Mouse (Mus musculus): Measurements from ENCODE around the gene Mt1. TPM values are rescaled to one million over a fixed set of nuclear protein-coding genes. Genes with fewer than 3 reads are reported as not detected.

Gene Mt1
- polyA plus RNA-seq, 1 experiment from 2014 or later: 189 TPM

DNA sequence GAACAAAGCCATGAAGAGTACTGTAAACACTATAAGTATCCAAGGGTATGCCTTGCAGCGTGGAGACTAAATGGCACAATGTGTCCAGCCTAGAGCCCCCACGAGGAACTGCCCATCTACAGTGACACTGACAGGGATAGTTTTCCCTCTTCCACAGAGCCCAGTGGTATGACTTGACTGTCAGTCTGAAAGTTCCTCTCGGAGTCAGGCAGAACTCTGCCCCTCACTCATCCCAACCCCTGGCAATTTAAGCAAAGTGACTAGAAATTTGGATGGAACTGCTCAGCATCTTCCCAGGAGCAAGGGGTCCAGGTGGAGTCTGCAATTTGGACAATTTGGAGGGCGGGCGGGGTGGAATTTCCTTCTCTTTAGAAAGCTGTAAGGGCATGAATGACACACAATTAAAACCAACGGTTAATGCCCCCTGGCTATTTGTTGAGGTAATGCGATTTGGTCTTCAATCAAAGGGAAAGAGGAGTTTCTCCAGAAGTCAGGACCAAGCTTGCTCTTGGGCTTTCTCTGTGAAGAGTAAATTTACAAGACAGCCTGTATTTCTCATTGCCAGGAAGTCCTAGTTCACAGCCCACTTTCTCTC is 4.2 kb upstream of the Mt1 start:
- Histone ChIP-seq H3K4me3 (no peak overlapping the region), H3K4me2 (no peak overlapping the region), H3K4me1 (peaks cover 35% of the 10 kb centered on the region), H3K27ac (no peak overlapping the region), H3K27me3 (peaks cover 93% of the 10 kb centered on the region), H3K9ac (no peak overlapping the region), H3K9me3 (no peaks in the 10 kb centered on the region), H3K36me3 (no peaks in the 10 kb centered on the region)
- WGBS: 39% methylated on average over 7 of the region's 7 CpGs
- ATAC-seq (ENCODE audit: insufficient number of reproducible peaks, low FRiP score, low TSS enrichment, low read depth): no peak

DNA sequence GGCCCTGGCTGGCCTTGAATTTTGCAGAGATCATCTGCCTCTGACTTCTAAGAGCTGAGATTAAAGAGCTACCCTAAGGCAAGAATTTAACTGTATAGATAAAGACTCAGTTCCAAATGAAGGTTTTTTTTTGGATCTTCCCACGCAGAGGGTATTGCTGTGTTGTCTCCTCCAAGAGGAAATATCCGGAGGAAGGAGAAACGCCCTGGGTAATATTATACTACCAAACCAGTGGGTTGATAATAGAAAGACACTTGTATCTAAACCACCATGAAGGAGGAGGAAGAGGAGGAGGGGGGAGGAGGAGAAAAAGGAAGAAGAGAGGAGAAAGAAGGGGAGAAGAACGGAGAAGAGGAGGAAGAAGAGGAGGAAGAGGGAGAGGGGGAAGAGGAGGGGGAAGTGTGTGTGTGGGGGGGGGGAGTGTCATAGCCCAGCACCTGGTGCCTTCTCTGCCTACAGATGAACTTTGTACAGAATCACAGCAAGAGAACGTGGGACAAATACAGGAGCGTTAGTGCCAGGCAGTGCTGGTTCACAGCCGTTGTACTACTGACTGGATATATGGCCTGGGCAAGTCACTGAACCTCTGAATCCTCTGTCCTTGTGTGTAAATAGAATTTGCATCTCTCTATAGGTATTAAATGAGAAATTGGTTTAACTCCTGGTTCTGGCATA is 1.0 kb upstream of the Mt1 start:
- ATAC-seq (ENCODE audit: insufficient number of reproducible peaks, low FRiP score, low TSS enrichment, low read depth): no peak
- 63% methylated on average over 7 of the region's 7 CpGs for WGBS
- Histone ChIP-seq H3K9me3 (no peaks in the 10 kb centered on the region), H3K4me3 (no peak overlapping the region), H3K36me3 (no peaks in the 10 kb centered on the region), H3K9ac (no peak overlapping the region), H3K27me3 (peaks cover 91% of the 10 kb centered on the region), H3K4me2 (no peak overlapping the region), H3K4me1 (peaks cover 29% of the 10 kb centered on the region), H3K27ac (no peak overlapping the region)

DNA sequence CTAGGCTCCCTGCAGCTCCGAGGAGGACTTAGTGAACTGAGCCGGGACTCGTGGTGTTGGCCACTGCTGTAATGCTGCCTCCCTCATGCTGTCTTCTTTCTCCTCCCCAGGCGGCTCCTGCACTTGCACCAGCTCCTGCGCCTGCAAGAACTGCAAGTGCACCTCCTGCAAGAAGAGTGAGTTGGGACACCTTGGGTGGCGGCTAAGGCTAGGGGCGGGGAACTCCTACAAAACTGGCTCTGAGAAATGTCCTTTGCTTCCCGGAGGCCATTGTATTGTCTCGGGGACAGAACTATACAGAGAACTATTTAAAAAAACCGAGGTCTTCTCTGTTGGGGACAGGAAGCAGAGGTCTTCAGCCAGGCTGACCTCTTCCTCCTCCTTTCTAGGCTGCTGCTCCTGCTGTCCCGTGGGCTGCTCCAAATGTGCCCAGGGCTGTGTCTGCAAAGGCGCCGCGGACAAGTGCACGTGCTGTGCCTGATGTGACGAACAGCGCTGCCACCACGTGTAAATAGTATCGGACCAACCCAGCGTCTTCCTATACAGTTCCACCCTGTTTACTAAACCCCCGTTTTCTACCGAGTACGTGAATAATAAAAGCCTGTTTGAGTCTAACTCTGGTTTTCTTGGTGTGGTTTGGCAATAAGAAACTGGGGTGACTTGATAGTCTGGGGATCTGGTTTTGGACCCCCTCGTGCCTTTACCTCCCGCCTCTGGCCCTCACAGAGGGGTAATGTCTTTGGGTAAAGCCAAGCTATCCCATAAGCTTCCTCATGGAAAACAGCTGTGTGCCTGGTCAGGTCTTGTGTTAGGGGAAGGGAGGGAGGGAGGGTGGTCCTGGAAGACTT is 1.1 kb downstream of the Mt1 start:
- peaks cover 41% of the 10 kb centered on the region for H3K4me1 ChIP-seq
- peak overlapping the region; percentile 41 for H3K4me3 ChIP-seq
- H3K27ac ChIP-seq: no peak overlapping the region
- H3K27me3 ChIP-seq: peaks cover 90% of the 10 kb centered on the region
- no peaks in the 10 kb centered on the region for H3K9me3 ChIP-seq
- peak overlapping the region; percentile 75 for H3K4me2 ChIP-seq
- no peaks in the 10 kb centered on the region for H3K36me3 ChIP-seq
- WGBS: 3% methylated on average over 25 of the region's 25 CpGs
- no peak overlapping the region for H3K9ac ChIP-seq
- ATAC-seq (ENCODE audit: insufficient number of reproducible peaks, low FRiP score, low TSS enrichment, low read depth): no peak

DNA sequence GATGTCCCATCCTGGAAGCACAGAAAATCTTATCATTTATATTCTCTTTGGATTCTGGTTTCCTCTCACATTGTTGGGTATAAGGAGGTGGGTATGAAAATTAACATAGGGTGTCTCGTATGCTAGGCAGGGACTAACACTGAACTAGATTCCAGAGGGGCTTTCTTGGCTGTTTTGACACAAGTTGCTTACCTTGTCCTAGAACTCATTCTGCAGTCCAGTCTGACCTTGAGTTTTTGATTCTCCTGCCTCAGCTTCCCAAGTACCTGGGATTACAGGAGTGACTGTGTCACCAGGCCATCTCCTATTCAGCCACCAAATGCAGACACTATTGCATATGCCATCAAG is 1.7 kb downstream of the Mt1 start:
- Histone ChIP-seq H3K27me3 (peaks cover 88% of the 10 kb centered on the region), H3K27ac (no peak overlapping the region), H3K9me3 (no peaks in the 10 kb centered on the region), H3K4me3 (no peak overlapping the region), H3K4me2 (no peak overlapping the region), H3K9ac (no peak overlapping the region), H3K36me3 (no peaks in the 10 kb centered on the region), H3K4me1 (peaks cover 41% of the 10 kb centered on the region)
- no peak for ATAC-seq (ENCODE audit: insufficient number of reproducible peaks, low FRiP score, low TSS enrichment, low read depth)
- 88% methylated on average over 1 of the region's 1 CpGs for WGBS

DNA sequence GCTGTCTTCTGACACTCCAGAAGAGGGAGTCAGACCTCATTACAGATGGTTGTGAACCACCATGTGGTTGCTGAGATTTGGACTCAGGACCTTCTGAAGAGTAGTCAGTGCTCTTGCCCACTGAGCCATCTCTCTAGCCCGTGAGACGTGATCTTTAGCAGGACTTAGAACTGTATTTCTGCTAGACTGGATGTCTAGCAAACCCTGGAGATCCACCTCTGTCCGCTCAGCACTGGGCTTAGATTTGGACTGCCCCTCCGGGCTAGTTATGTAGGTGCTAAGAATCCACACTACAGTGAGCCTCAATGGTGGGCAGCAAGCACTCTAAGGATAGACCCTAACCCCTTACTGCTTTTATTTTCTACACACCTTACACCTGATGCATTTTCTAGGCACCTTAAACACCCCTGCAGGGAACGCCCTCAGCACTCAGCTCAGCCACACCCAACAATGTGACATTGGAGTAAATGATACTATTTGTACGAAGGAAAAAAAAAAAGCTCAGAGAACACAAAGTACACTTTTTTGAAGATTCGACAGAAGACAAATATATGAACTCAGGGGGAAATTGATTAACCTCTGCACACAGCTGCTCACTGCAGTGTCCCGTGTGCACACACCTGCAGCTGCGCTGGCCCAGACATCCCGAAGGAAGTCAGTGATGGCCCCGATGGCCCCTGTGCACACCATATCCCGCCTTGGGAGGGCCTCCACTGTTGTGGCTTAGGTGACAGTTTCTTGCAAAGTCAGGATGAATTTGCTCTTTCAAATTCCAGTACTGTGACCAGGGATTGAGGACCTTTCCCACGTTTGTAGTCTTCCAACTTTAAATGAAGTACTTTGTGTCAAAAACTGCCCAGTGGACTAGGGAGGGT is 3.4 kb downstream of the Mt1 start:
- H3K27me3 ChIP-seq: peaks cover 89% of the 10 kb centered on the region
- no peak overlapping the region for H3K9ac ChIP-seq
- 60% methylated on average over 13 of the region's 13 CpGs for WGBS
- peaks cover 52% of the 10 kb centered on the region for H3K4me1 ChIP-seq
- no peaks in the 10 kb centered on the region for H3K9me3 ChIP-seq
- H3K36me3 ChIP-seq: no peaks in the 10 kb centered on the region
- H3K4me3 ChIP-seq: no peak overlapping the region
- peak overlapping the region; percentile 42 for H3K4me2 ChIP-seq
- H3K27ac ChIP-seq: no peak overlapping the region
- ATAC-seq (ENCODE audit: insufficient number of reproducible peaks, low FRiP score, low TSS enrichment, low read depth): no peak

DNA sequence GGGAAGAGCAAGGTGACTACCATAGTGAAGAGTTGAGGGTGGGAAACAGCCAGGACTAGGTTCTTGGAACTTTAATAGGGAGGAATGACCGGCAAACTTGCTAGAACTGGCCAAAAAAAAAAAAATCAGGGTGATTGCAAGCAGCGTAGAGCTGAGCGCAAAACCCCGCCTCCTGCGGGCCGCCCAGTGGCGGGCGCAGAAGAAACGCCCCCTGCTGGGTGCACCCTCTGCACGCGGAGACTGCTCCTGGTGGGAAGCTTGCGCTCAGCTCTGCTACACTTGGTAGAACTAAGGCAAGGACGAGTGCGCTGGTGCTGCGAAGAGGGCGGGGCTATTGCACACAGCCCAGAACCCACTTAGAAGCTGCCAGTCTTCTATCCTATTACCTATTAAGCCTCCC is 4.2 kb downstream of the Mt1 start:
- peak overlapping the region; percentile 42 for H3K4me2 ChIP-seq
- peak; percentile 37; the same call in 1 of the 2 replicates for ATAC-seq (ENCODE audit: insufficient number of reproducible peaks, low FRiP score, low TSS enrichment, low read depth)
- H3K9me3 ChIP-seq: no peaks in the 10 kb centered on the region
- H3K36me3 ChIP-seq: no peaks in the 10 kb centered on the region
- no peak overlapping the region for H3K9ac ChIP-seq
- H3K27me3 ChIP-seq: peaks cover 90% of the 10 kb centered on the region
- WGBS: 0% methylated on average over 16 of the region's 16 CpGs
- H3K4me1 ChIP-seq: peaks cover 55% of the 10 kb centered on the region
- no peak overlapping the region for H3K27ac ChIP-seq
- H3K4me3 ChIP-seq: peak overlapping the region; percentile 23

DNA sequence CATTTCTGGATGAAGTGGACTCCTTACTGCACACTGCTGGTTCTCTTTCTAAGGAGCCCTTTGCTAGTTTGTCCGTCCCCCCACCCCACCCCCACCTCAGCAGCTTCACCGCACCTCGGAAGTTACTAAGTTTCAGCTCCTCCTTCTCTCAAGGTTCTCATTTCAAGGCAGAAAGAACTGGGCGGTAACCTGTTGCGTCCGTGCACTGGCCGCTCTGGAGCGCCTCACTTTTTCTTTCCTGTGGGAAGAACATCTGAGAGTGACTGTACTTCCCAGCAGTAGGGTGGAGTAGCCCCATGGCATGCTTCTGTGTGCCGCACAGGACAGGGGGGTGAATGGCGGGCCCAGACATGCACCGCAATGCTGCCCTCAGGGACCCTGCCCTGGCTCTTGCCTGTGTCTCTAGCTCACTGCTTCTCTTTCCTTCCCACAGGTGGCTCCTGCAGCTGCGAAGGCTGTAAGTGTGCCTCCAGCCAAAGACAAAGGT is 5.5 kb downstream of the Mt1 start:
- WGBS: 13% methylated on average over 12 of the region's 12 CpGs
- Histone ChIP-seq H3K4me1 (peaks cover 45% of the 10 kb centered on the region), H3K9ac (no peak overlapping the region), H3K4me2 (peak overlapping the region; percentile 42; the same call in 1 of the 2 replicates), H3K27me3 (peaks cover 77% of the 10 kb centered on the region), H3K9me3 (no peaks in the 10 kb centered on the region), H3K4me3 (no peak overlapping the region), H3K27ac (peak overlapping the region; percentile 27; the same call in 1 of the 2 replicates), H3K36me3 (no peaks in the 10 kb centered on the region)
- ATAC-seq (ENCODE audit: insufficient number of reproducible peaks, low FRiP score, low TSS enrichment, low read depth): no peak

DNA sequence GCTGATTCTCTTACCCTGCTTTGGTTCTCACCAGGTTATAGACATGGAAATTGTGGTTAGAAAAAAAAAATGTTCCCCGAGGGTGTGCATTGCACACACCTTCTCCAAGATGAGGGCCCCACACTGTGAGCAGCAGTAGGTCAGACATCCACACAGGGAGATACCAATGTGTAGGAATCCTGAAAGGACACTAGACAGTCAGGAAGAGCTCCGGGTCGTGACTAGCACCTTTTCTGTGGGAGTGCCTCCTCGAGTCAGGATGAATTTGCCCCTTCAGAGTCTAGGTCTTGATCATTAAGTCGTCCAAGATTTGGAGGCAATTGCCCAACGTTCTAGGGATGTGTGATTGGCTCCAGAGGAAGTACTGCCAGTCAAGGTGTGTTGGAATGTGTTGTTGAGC is 6.9 kb downstream of the Mt1 start:
- peaks cover 36% of the 10 kb centered on the region for H3K4me1 ChIP-seq
- WGBS: 58% methylated on average over 6 of the region's 6 CpGs

DNA sequence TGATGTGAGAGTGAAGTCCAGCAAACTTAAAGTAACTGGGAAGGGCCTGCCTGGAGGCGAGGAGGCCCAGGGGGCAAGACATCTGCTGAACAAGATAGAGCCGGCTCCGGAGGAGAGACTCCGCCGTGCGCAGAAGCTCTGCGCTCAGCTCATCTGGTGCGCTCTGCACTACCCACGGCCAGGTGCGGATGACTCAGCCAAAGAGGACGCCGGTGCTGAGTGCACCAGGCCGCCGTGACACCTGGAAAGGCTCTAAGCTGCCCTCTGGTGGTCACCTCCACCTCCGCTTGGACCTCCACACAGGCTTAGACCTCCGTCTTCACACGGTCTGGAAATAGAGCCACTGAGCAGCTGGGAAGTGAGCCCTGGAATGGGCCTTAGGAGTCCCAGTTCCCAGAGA is 7.7 kb downstream of the Mt1 start:
- peak; percentile 35; the same call in 1 of the 2 replicates for ATAC-seq (ENCODE audit: insufficient number of reproducible peaks, low FRiP score, low TSS enrichment, low read depth)
- H3K9ac ChIP-seq: 0 out of 2 replicates have a peak overlapping the region, but pooled peaks have one; percentile 21
- H3K27ac ChIP-seq: no peak overlapping the region
- H3K36me3 ChIP-seq: no peaks in the 10 kb centered on the region
- no peaks in the 10 kb centered on the region for H3K9me3 ChIP-seq
- H3K4me3 ChIP-seq: no peak overlapping the region
- peak overlapping the region; percentile 36 for H3K4me2 ChIP-seq
- 6% methylated on average over 17 of the region's 17 CpGs for WGBS
- H3K4me1 ChIP-seq: peaks cover 40% of the 10 kb centered on the region
- peaks cover 64% of the 10 kb centered on the region for H3K27me3 ChIP-seq

More for the DNA sequence above, 6.9 kb downstream of the Mt1 start:
- no peak for ATAC-seq (ENCODE audit: insufficient number of reproducible peaks, low FRiP score, low TSS enrichment, low read depth)
- peaks cover 67% of the 10 kb centered on the region for H3K27me3 ChIP-seq
- no peaks in the 10 kb centered on the region for H3K9me3 ChIP-seq
- no peaks in the 10 kb centered on the region for H3K36me3 ChIP-seq
- no peak overlapping the region for H3K4me2 ChIP-seq
- no peak overlapping the region for H3K9ac ChIP-seq
- H3K4me3 ChIP-seq: no peak overlapping the region
- H3K27ac ChIP-seq: no peak overlapping the region

DNA sequence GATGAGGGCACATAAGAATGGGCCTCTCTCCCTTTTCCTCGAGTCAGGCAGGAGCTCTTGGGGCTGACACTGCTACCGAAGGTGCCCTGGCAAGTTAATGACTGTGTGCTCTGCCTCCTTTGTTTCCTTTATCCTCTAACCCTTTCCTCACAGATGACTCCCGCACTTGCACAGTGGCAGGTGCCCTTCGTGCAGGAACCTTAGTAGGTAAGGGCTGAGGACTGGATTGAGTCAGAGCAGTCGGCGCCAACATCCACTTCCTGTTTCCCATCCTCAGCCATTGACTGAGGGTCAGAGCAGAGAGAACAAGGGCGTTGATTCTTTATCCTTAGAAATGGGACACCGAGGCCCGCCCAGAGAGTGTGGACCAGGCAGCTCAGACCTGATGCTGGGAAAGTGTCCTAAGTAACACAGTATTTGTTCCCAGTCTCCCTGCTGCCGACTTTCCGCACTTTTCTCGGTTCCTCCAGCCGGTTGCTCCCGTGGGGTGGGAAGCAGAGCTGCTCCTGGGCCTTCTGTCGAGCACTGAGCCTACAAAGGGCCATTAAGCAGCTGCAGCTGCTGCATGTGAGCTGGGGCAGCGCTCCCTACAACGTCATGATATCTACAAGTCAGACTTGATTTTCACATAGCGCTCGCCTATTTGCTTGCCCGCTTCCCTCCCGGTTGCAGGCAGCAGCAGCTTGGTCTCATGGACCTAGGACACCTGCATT is 8.6 kb downstream of the Mt1 start:
- H3K9ac ChIP-seq: no peak overlapping the region
- H3K27me3 ChIP-seq: peaks cover 55% of the 10 kb centered on the region
- ATAC-seq (ENCODE audit: insufficient number of reproducible peaks, low FRiP score, low TSS enrichment, low read depth): no peak
- no peak overlapping the region for H3K4me2 ChIP-seq
- no peak overlapping the region for H3K27ac ChIP-seq
- WGBS: 41% methylated on average over 21 of the region's 21 CpGs
- no peak overlapping the region for H3K4me3 ChIP-seq
- H3K36me3 ChIP-seq: no peaks in the 10 kb centered on the region
- H3K9me3 ChIP-seq: no peaks in the 10 kb centered on the region
- peaks cover 40% of the 10 kb centered on the region for H3K4me1 ChIP-seq

All from limb, embryonic 15.5 days (tissue).